Mouse (Mus musculus) testis, postnatal 14 days (tissue): ENCODE measurements at regions not wholly inside any gene's neighbourhood (a gene's known extent, or its start where the extent isn't known, plus 50 kb on each side); places are given as distances from the start of the nearest gene placed in this dataset.

Source experiments
- DNase-seq: peaks from one replicate; pipeline ENCODE4 v3.0.0; 2021; ENCODE audit warnings: low spot score

- DNase-seq: no peak
Measured at GRCm38 (mm10) chr8:26287665-26288064, 168.3 kb downstream of the Gm45692 start.

- DNase-seq: no peak
Measured at GRCm38 (mm10) chr8:26288163-26288562, 168.8 kb downstream of the Gm45692 start.

GRCm38 (mm10) chr8:26298066-26298804, 178.9 kb downstream of the Gm45692 start:
- DNase-seq: no peak

- no peak for DNase-seq
Measured at GRCm38 (mm10) chr8:26300246-26300645, 180.9 kb downstream of the Gm45692 start.

GRCm38 (mm10) chr8:26301961-26302360, 182.6 kb downstream of the Gm45692 start:
- DNase-seq: no peak

- DNase-seq: no peak
Measured at GRCm38 (mm10) chr8:26304566-26304965, 185.2 kb downstream of the Gm45692 start.

- DNase-seq: no peak
Measured at GRCm38 (mm10) chr8:26305061-26305879, 185.9 kb downstream of the Gm45692 start.

GRCm38 (mm10) chr8:26308121-26308641, 188.8 kb downstream of the Gm45692 start:
- DNase-seq: no peak

GRCm38 (mm10) chr8:26309764-26310163, 190.4 kb downstream of the Gm45692 start:
- no peak for DNase-seq

- DNase-seq: no peak
Measured at GRCm38 (mm10) chr8:26323606-26324350, 204.4 kb downstream of the Gm45692 start.

GRCm38 (mm10) chr8:26324606-26325005, 205.3 kb downstream of the Gm45692 start:
- DNase-seq: no peak

GRCm38 (mm10) chr8:26329813-26330212, 210.5 kb downstream of the Gm45692 start:
- DNase-seq: no peak

- no peak for DNase-seq
Measured at GRCm38 (mm10) chr8:26336906-26337650, 217.7 kb downstream of the Gm45692 start.

- DNase-seq: peak; percentile 22
Measured at GRCm38 (mm10) chr8:26345078-26345477, 225.7 kb downstream of the Gm45692 start.

GRCm38 (mm10) chr8:26349231-26349630, 229.9 kb downstream of the Gm45692 start:
- no peak for DNase-seq

- DNase-seq: no peak
Measured at GRCm38 (mm10) chr8:26349854-26350253, 230.5 kb downstream of the Gm45692 start.

- DNase-seq: no peak
Measured at GRCm38 (mm10) chr8:26350616-26351015, 231.3 kb downstream of the Gm45692 start.

- DNase-seq: peak; percentile 40
Measured at GRCm38 (mm10) chr8:26351643-26352540, 232.6 kb downstream of the Gm45692 start.

- peak; percentile 56 for DNase-seq
Measured at GRCm38 (mm10) chr8:26352541-26353010, 233.2 kb downstream of the Gm45692 start.

- no peak for DNase-seq
Measured at GRCm38 (mm10) chr8:26353476-26353875, 234.1 kb downstream of the Gm45692 start.
